Mouse (Mus musculus): ENCODE measurements around the gene Mgmt. TPM values are rescaled to one million over a fixed set of nuclear protein-coding genes. Genes with fewer than 3 reads are reported as not detected.

Gene Mgmt
- polyA plus RNA-seq, 1 experiment from 2014 or later = 1.5 TPM

- no peak overlapping the region for H3K4me2 ChIP-seq (ENCODE audit: low read length)
- no peaks in the 10 kb centered on the region for H3K9me3 ChIP-seq (ENCODE audit: control insufficient read depth, low read length)
- H3K36me3 ChIP-seq (ENCODE audit: control insufficient read depth, insufficient read depth, low read length) = no peaks in the 10 kb centered on the region
- no peak for ATAC-seq
- no peak overlapping the region for H3K27ac ChIP-seq (ENCODE audit: low read depth, low read length)
- WGBS = 25% methylated on average over 8 of the region's 8 CpGs
- no peaks in the 10 kb centered on the region for H3K27me3 ChIP-seq (replicated peaks; ENCODE audit: control insufficient read depth, insufficient read depth, low read length)
- peaks cover 14% of the 10 kb centered on the region for H3K4me1 ChIP-seq (ENCODE audit: control insufficient read depth, insufficient read depth, low read depth, low read length)
- no peak overlapping the region for H3K4me3 ChIP-seq (ENCODE audit: low read length)
- no peak overlapping the region for H3K9ac ChIP-seq (ENCODE audit: low read depth, low read length)
Measured at GRCm38 (mm10) chr7:137040646-137041045, 146.2 kb downstream of the Mgmt start.

GRCm38 (mm10) chr7:137046891-137047290 is 152.5 kb downstream of the Mgmt start:
- H3K4me2 ChIP-seq (ENCODE audit: low read length) = no peak overlapping the region
- no peaks in the 10 kb centered on the region for H3K36me3 ChIP-seq (ENCODE audit: control insufficient read depth, insufficient read depth, low read length)
- no peak overlapping the region for H3K27ac ChIP-seq (ENCODE audit: low read depth, low read length)
- H3K4me3 ChIP-seq (ENCODE audit: low read length) = no peak overlapping the region
- 89% methylated on average over 4 of the region's 4 CpGs for WGBS
- peaks cover 4% of the 10 kb centered on the region; the same call in 1 of the 2 replicates for H3K4me1 ChIP-seq (ENCODE audit: control insufficient read depth, insufficient read depth, low read depth, low read length)
- no peaks in the 10 kb centered on the region for H3K27me3 ChIP-seq (replicated peaks; ENCODE audit: control insufficient read depth, insufficient read depth, low read length)
- H3K9me3 ChIP-seq (ENCODE audit: control insufficient read depth, low read length) = no peaks in the 10 kb centered on the region
- no peak overlapping the region for H3K9ac ChIP-seq (ENCODE audit: low read depth, low read length)
- no peak for ATAC-seq

DNA sequence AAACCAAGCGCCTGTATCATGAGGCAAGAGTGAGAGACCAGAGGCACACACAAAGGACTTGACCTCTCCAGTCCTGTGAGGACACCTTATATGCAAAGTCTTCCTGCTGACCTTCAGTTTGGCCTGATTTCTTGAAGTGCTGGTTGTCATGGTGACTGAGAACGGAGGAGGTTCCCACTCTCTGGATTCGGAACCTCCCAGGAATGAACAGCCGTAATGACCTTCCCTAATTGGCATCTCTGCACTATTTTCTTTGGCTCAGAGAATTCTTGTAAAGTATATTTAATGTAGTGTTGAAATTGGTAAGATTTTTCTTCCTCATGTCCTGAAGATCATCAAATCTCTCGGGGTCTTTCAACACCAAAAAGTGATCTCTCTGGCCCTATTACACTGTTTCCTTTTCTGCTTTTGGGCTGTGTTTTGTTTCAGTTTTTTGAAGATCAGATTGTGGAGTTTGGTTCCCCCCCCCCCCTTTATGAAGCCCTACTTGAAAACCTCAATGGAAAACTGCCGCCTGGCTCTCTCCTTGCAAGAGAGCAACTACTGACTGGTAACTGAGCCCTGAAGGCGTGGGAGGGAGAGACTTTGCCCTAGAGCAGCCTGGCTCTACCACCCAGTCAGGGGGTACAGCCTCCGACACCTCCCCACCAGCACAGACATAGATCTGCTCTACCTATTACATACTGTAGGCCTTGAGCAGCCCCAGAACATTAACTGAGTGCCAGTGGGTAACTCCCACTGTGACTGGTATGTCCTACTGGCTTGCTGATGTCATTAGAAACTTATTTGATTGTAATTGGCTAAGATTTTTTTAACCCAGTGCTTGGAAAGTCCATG is 153.9 kb downstream of the Mgmt start:
- no peaks in the 10 kb centered on the region for H3K27me3 ChIP-seq (replicated peaks; ENCODE audit: control insufficient read depth, insufficient read depth, low read length)
- no peaks in the 10 kb centered on the region for H3K36me3 ChIP-seq (ENCODE audit: control insufficient read depth, insufficient read depth, low read length)
- no peak overlapping the region for H3K4me2 ChIP-seq (ENCODE audit: low read length)
- no peak overlapping the region for H3K9ac ChIP-seq (ENCODE audit: low read depth, low read length)
- WGBS = 59% methylated on average over 8 of the region's 8 CpGs
- no peak overlapping the region for H3K4me3 ChIP-seq (ENCODE audit: low read length)
- no peaks in the 10 kb centered on the region for H3K9me3 ChIP-seq (ENCODE audit: control insufficient read depth, low read length)
- H3K27ac ChIP-seq (ENCODE audit: low read depth, low read length) = no peak overlapping the region
- no peak for ATAC-seq
- H3K4me1 ChIP-seq (ENCODE audit: control insufficient read depth, insufficient read depth, low read depth, low read length) = peaks cover 4% of the 10 kb centered on the region; the same call in 1 of the 2 replicates

GRCm38 (mm10) chr7:137054343-137054742 is 159.9 kb downstream of the Mgmt start:
- Histone ChIP-seq H3K36me3 (ENCODE audit: control insufficient read depth, insufficient read depth, low read length) (no peaks in the 10 kb centered on the region), H3K4me3 (ENCODE audit: low read length) (no peak overlapping the region), H3K27me3 (replicated peaks; ENCODE audit: control insufficient read depth, insufficient read depth, low read length) (no peaks in the 10 kb centered on the region), H3K27ac (ENCODE audit: low read depth, low read length) (no peak overlapping the region), H3K9ac (ENCODE audit: low read depth, low read length) (no peak overlapping the region), H3K4me2 (ENCODE audit: low read length) (no peak overlapping the region), H3K9me3 (ENCODE audit: control insufficient read depth, low read length) (peaks cover 2% of the 10 kb centered on the region; the same call in 1 of the 2 replicates), H3K4me1 (ENCODE audit: control insufficient read depth, insufficient read depth, low read depth, low read length) (no peaks in the 10 kb centered on the region)
- WGBS = 76% methylated on average over 5 of the region's 5 CpGs
- no peak for ATAC-seq

DNA sequence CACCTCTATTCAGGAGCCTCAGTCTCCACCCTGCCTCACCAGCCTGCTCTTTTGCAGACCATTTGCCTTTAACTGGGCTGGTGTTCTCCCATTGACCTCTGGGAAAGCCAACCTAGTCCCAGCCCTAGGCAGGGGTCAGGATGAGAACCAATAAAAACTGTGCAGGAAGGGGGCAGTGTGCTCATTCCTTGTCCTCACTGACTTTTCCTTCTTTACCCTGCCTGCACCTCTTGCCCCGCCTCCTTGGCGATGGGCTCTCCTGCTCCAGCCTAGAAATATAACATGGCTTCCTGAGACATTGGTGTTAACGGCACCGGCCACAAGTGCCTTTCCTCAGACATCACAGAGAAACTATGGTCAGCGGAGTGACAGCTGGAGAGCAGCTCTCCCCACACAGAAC is 161.7 kb downstream of the Mgmt start:
- ATAC-seq = no peak

GRCm38 (mm10) chr7:137060488-137060887 is 166.1 kb downstream of the Mgmt start:
- Histone ChIP-seq H3K4me3 (ENCODE audit: low read length) (no peak overlapping the region), H3K9me3 (ENCODE audit: control insufficient read depth, low read length) (no peaks in the 10 kb centered on the region), H3K27ac (ENCODE audit: low read depth, low read length) (no peak overlapping the region), H3K9ac (ENCODE audit: low read depth, low read length) (no peak overlapping the region), H3K4me2 (ENCODE audit: low read length) (no peak overlapping the region), H3K4me1 (ENCODE audit: control insufficient read depth, insufficient read depth, low read depth, low read length) (no peaks in the 10 kb centered on the region), H3K27me3 (replicated peaks; ENCODE audit: control insufficient read depth, insufficient read depth, low read length) (no peaks in the 10 kb centered on the region), H3K36me3 (ENCODE audit: control insufficient read depth, insufficient read depth, low read length) (no peaks in the 10 kb centered on the region)
- 52% methylated on average over 3 of the region's 3 CpGs for WGBS
- no peak for ATAC-seq

More for the DNA sequence above, 161.7 kb downstream of the Mgmt start:
- WGBS = 62% methylated on average over 5 of the region's 5 CpGs
- peaks cover 2% of the 10 kb centered on the region; the same call in 1 of the 2 replicates for H3K9me3 ChIP-seq (ENCODE audit: control insufficient read depth, low read length)
- no peak overlapping the region for H3K9ac ChIP-seq (ENCODE audit: low read depth, low read length)
- H3K27me3 ChIP-seq (replicated peaks; ENCODE audit: control insufficient read depth, insufficient read depth, low read length) = no peaks in the 10 kb centered on the region
- H3K36me3 ChIP-seq (ENCODE audit: control insufficient read depth, insufficient read depth, low read length) = no peaks in the 10 kb centered on the region
- no peak overlapping the region for H3K4me3 ChIP-seq (ENCODE audit: low read length)
- H3K27ac ChIP-seq (ENCODE audit: low read depth, low read length) = no peak overlapping the region
- H3K4me2 ChIP-seq (ENCODE audit: low read length) = no peak overlapping the region
- H3K4me1 ChIP-seq (ENCODE audit: control insufficient read depth, insufficient read depth, low read depth, low read length) = no peaks in the 10 kb centered on the region

DNA sequence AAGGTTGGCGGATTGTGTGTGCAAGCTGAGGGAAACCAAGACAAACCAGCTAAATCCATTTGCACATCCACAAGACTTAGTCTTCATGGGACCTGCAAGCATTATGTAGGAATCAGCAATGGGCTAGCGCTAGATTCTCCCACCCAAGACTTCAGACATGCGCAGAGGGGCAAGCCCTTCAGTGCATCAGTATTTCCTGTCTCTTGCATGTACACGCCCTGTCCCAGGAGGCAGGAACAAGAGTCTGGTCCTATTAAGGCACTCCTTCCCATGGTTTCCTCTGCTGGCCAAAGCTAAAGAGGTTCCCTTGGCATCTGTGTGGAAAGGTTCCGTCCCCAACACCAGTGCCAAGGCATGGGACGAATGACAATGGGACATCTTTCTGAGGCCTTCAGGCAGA is 166.7 kb downstream of the Mgmt start:
- Histone ChIP-seq H3K9ac (ENCODE audit: low read depth, low read length) (no peak overlapping the region), H3K4me1 (ENCODE audit: control insufficient read depth, insufficient read depth, low read depth, low read length) (no peaks in the 10 kb centered on the region), H3K4me3 (ENCODE audit: low read length) (no peak overlapping the region), H3K27me3 (replicated peaks; ENCODE audit: control insufficient read depth, insufficient read depth, low read length) (no peaks in the 10 kb centered on the region), H3K4me2 (ENCODE audit: low read length) (no peak overlapping the region), H3K27ac (ENCODE audit: low read depth, low read length) (no peak overlapping the region), H3K9me3 (ENCODE audit: control insufficient read depth, low read length) (no peaks in the 10 kb centered on the region), H3K36me3 (ENCODE audit: control insufficient read depth, insufficient read depth, low read length) (no peaks in the 10 kb centered on the region)
- WGBS = 95% methylated on average over 6 of the region's 6 CpGs
- no peak for ATAC-seq

GRCm38 (mm10) chr7:137064255-137064654 is 169.8 kb downstream of the Mgmt start:
- H3K9ac ChIP-seq (ENCODE audit: low read depth, low read length) = no peak overlapping the region
- H3K4me3 ChIP-seq (ENCODE audit: low read length) = no peak overlapping the region
- ATAC-seq = no peak
- H3K9me3 ChIP-seq (ENCODE audit: control insufficient read depth, low read length) = no peaks in the 10 kb centered on the region
- no peaks in the 10 kb centered on the region for H3K36me3 ChIP-seq (ENCODE audit: control insufficient read depth, insufficient read depth, low read length)
- WGBS = 34% methylated on average over 9 of the region's 9 CpGs
- H3K27ac ChIP-seq (ENCODE audit: low read depth, low read length) = no peak overlapping the region
- H3K4me2 ChIP-seq (ENCODE audit: low read length) = no peak overlapping the region
- no peaks in the 10 kb centered on the region for H3K27me3 ChIP-seq (replicated peaks; ENCODE audit: control insufficient read depth, insufficient read depth, low read length)
- H3K4me1 ChIP-seq (ENCODE audit: control insufficient read depth, insufficient read depth, low read depth, low read length) = no peaks in the 10 kb centered on the region

- 72% methylated on average over 5 of the region's 5 CpGs for WGBS
- no peak for ATAC-seq
- no peaks in the 10 kb centered on the region for H3K9me3 ChIP-seq (ENCODE audit: control insufficient read depth, low read length)
- H3K27me3 ChIP-seq (replicated peaks; ENCODE audit: control insufficient read depth, insufficient read depth, low read length) = no peaks in the 10 kb centered on the region
- H3K4me2 ChIP-seq (ENCODE audit: low read length) = no peak overlapping the region
- no peak overlapping the region for H3K27ac ChIP-seq (ENCODE audit: low read depth, low read length)
- no peak overlapping the region for H3K9ac ChIP-seq (ENCODE audit: low read depth, low read length)
- H3K4me1 ChIP-seq (ENCODE audit: control insufficient read depth, insufficient read depth, low read depth, low read length) = no peaks in the 10 kb centered on the region
- H3K36me3 ChIP-seq (ENCODE audit: control insufficient read depth, insufficient read depth, low read length) = no peaks in the 10 kb centered on the region
- no peak overlapping the region for H3K4me3 ChIP-seq (ENCODE audit: low read length)
Measured at GRCm38 (mm10) chr7:137065408-137065807, 171.0 kb downstream of the Mgmt start.
